Mouse (Mus musculus) erythroblast, embryonic 14.5 days (primary cell): ENCODE results near the gene Trnau1ap.

Source experiments
- GATA1 ChIP-seq: IDR thresholded peaks from 2 replicates; pipeline ENCODE4 v1.6.1; 2012; ENCODE audit warnings: low read length, inconsistent platforms, mixed read lengths
- TAL1 ChIP-seq: IDR thresholded peaks from 3 replicates; pipeline ENCODE4 v1.6.1; 2012; ENCODE audit warnings: low read length, inconsistent platforms, mixed read lengths

GRCm38 (mm10) chr4:132329115-132329834, at the start of gene Trnau1ap:
- no peak for TF ChIP-seq TAL1
- no peak for TF ChIP-seq GATA1
